Mouse (Mus musculus) lung, embryonic 15.5 days (tissue): Measurements from ENCODE around the gene Cdc42. TPM values are rescaled to one million over a fixed set of nuclear protein-coding genes. Genes with fewer than 3 reads are reported as not detected.

ENCODE experiments used
- ATAC-seq: fragments of 200-750 bp; cut with Nextera tagmentation; 2 replicates; pipeline ENCODE4 v1.8.0; 2017; ENCODE audit warnings: moderate number of reproducible peaks, borderline replicate concordance; ENCODE audit not compliant: low FRiP score, low TSS enrichment; ENCODE audit errors: extremely low read depth
- H3K27ac ChIP-seq: fragments of 300-500 bp; sonication (generic); 2 replicates; pipeline ENCODE4 v1.5.1; 2015; ENCODE audit warnings: moderate library complexity, mild to moderate bottlenecking, inconsistent platforms
- H3K27me3 ChIP-seq: fragments of 300-500 bp; sonication (generic); 2 replicates; pipeline ENCODE4 v1.6.1; 2015; ENCODE audit warnings: inconsistent platforms
- H3K36me3 ChIP-seq: fragments of 300-500 bp; sonication (generic); 2 replicates; pipeline ENCODE4 v1.6.1; 2015; ENCODE audit warnings: inconsistent platforms
- H3K4me1 ChIP-seq: fragments of 300-500 bp; sonication (generic); 2 replicates; pipeline ENCODE4 v1.6.1; 2015; ENCODE audit warnings: inconsistent platforms
- H3K4me2 ChIP-seq: fragments of 300-500 bp; sonication (generic); 2 replicates; pipeline ENCODE4 v1.6.1; 2015; ENCODE audit warnings: inconsistent platforms, mild to moderate bottlenecking, moderate library complexity
- H3K4me3 ChIP-seq: fragments of 300-500 bp; sonication (generic); 2 replicates; pipeline ENCODE4 v1.5.1; 2015; ENCODE audit warnings: mild to moderate bottlenecking, inconsistent platforms
- H3K9ac ChIP-seq: fragments of 300-500 bp; sonication (generic); 2 replicates; pipeline ENCODE4 v1.6.1; 2015; ENCODE audit warnings: inconsistent platforms
- H3K9me3 ChIP-seq: fragments of 300-500 bp; sonication (generic); 2 replicates; pipeline ENCODE4 v1.6.1; 2016; ENCODE audit warnings: inconsistent platforms
- WGBS: fragments of 180-500 bp; shearing (Covaris S2); methylation state at CpG from one replicate; pipeline ENCODE4 v1.1.7; 2015; 5-methylcytosine and 5-hydroxymethylcytosine counted together
- polyA plus RNA-seq: library from polyadenylated mRNA; unstranded; fragments of >200 nt; fragmentation: Nextera tagmentation; extraction: Ambion mirVana; gene quantifications from 2 replicates; pipeline ENCODE4 v1.2.1, GENCODE M21; 2015

Cdc42 gene
- polyA plus RNA-seq, 1 experiment from 2014 or later, result 709 TPM

GRCm38 (mm10) chr4:137289701-137290100, 67.8 kb downstream of the Cdc42 start:
- Histone ChIP-seq H3K27ac (no peak overlapping the region), H3K4me3 (no peak overlapping the region), H3K36me3 (no peaks in the 10 kb centered on the region), H3K4me1 (no peaks in the 10 kb centered on the region), H3K27me3 (peaks cover 3% of the 10 kb centered on the region; the same call in 1 of the 2 replicates), H3K9me3 (no peaks in the 10 kb centered on the region), H3K9ac (no peak overlapping the region), H3K4me2 (no peak overlapping the region)
- WGBS, result 88% methylated on average over 6 of the region's 6 CpGs
- ATAC-seq, result no peak

- H3K4me2 ChIP-seq, result no peak overlapping the region
- no peaks in the 10 kb centered on the region for H3K9me3 ChIP-seq
- no peaks in the 10 kb centered on the region for H3K36me3 ChIP-seq
- no peak overlapping the region for H3K27ac ChIP-seq
- no peak overlapping the region; the same call in 1 of the 2 replicates for H3K9ac ChIP-seq
- peaks cover 21% of the 10 kb centered on the region for H3K27me3 ChIP-seq
- no peak overlapping the region for H3K4me3 ChIP-seq
- ATAC-seq, result no peak
- H3K4me1 ChIP-seq, result peaks cover 2% of the 10 kb centered on the region
- 5% methylated on average over 4 of the region's 4 CpGs for WGBS
These were observed 69.7 kb downstream of the Cdc42 start for GRCm38 (mm10) chr4:137287818-137288217.

- H3K9me3 ChIP-seq, result no peaks in the 10 kb centered on the region
- peaks cover 8% of the 10 kb centered on the region for H3K4me1 ChIP-seq
- H3K27ac ChIP-seq, result no peak overlapping the region
- H3K27me3 ChIP-seq, result peaks cover 27% of the 10 kb centered on the region
- no peaks in the 10 kb centered on the region for H3K36me3 ChIP-seq
- WGBS, result 60% methylated on average over 13 of the region's 13 CpGs
- ATAC-seq, result no peak
- H3K4me2 ChIP-seq, result no peak overlapping the region
- no peak overlapping the region for H3K9ac ChIP-seq
- no peak overlapping the region for H3K4me3 ChIP-seq
These were observed 70.3 kb downstream of the Cdc42 start for GRCm38 (mm10) chr4:137287206-137287605.

DNA sequence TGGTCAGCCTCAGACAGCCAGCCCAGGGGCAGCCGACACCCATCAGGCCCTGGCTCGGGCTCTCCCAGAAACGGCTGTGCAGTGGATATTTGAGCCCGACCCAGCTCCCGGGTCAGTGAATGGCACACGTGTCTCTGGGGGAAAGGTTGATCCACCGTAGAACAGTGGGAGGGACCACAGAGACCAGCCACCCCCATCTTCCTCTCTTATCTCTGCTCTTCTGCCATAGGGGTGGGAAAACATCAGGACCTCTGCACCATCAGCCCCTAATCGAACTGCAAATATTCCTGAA, 70.9 kb downstream of the Cdc42 start:
- Histone ChIP-seq H3K9me3 (no peaks in the 10 kb centered on the region), H3K27ac (no peak overlapping the region), H3K4me2 (no peak overlapping the region), H3K9ac (no peak overlapping the region), H3K4me1 (peaks cover 8% of the 10 kb centered on the region), H3K4me3 (no peak overlapping the region), H3K27me3 (peaks cover 33% of the 10 kb centered on the region), H3K36me3 (no peaks in the 10 kb centered on the region)
- no peak for ATAC-seq
- 36% methylated on average over 8 of the region's 8 CpGs for WGBS

DNA sequence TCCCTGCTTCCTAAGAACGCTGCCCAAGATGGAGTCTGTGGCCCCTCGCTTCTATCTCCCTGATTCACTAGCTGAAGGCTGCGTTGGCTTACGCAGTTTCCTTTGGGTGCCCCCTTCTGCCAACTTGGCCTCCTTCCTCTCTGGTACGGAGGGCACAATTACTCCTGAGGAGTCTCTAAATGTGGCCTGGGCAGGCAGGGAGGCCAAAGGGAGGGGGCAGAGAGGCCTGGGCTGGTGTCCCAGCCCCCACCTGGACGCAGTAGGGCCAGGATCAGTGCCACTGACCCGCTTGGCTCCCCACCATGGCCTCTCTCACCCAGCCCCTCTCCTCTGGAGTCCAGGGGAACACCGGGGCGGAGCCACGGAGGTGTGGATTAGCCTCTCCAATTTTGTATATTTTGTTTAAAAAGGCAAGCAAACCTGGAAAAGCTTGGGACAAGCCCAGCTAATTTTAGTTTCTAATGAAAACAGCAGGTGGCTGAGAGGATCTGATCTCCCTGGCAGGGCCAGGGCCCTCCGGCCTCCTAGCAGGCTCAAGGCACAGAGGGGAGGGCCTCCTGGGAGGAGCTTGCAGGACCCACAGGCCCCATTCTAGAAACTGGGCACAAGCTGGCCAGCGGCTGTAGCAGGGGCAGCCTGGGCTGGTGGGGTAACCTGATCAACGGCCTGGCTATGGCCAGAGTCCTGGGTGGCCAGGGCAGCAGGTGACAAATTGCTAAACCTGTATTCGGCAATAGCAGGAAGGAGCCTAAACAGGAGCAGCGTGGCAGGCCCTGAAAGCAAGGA, 71.5 kb downstream of the Cdc42 start:
- no peak for ATAC-seq
- H3K9ac ChIP-seq, result no peak overlapping the region
- peaks cover 8% of the 10 kb centered on the region for H3K4me1 ChIP-seq
- H3K36me3 ChIP-seq, result no peaks in the 10 kb centered on the region
- no peak overlapping the region for H3K27ac ChIP-seq
- H3K4me2 ChIP-seq, result no peak overlapping the region
- H3K27me3 ChIP-seq, result peaks cover 38% of the 10 kb centered on the region
- WGBS, result 74% methylated on average over 15 of the region's 15 CpGs
- no peak overlapping the region for H3K4me3 ChIP-seq
- no peaks in the 10 kb centered on the region for H3K9me3 ChIP-seq

- Histone ChIP-seq H3K27ac (no peak overlapping the region), H3K4me1 (peaks cover 24% of the 10 kb centered on the region), H3K9me3 (no peaks in the 10 kb centered on the region), H3K27me3 (peaks cover 64% of the 10 kb centered on the region), H3K9ac (no peak overlapping the region), H3K4me2 (no peak overlapping the region), H3K36me3 (no peaks in the 10 kb centered on the region), H3K4me3 (no peak overlapping the region)
- 14% methylated on average over 4 of the region's 4 CpGs for WGBS
- ATAC-seq, result no peak
These were observed 74.2 kb downstream of the Cdc42 start for GRCm38 (mm10) chr4:137283407-137283732.

DNA sequence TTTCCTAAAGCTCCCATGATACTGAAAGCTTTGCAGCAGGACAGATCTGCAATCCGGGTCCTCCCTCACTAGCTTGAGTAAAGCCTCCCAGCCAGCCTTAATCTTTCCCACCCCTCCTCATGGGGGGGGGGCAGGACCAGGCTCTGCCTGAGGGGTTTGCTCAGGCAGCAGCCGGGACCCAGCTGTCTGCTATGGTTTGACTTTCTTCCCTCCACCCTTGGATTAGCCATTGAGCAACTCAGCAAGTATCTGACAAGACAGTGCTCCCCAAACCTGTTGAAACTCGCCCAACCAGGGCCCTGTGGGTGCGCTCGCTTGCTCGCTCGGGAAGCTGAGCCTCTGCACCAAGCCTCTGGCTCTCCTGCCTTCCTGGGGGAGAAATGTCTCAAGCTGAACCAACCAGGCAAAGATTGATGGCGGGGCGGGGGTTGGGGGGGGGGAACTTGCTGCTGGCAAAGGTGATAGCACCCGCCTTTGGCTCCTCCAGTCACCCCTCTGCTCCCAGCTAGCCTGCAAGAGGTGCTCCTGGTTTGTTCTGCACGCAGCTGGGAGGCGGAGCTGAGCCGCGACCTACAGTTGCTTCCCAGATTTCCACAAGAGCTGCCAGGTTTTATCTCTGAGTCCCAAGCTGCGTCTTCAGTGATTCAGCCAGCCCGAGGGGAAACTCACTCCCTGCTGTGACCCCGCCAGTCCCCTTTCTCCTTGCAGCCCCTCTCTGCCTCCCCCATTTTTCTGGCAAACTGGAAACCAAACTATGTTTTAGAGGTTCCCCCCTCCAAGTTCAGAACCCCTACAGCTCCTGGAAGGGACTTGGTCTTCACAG, 74.7 kb downstream of the Cdc42 start:
- 9% methylated on average over 17 of the region's 17 CpGs for WGBS
- Histone ChIP-seq H3K27ac (no peak overlapping the region), H3K4me3 (no peak overlapping the region), H3K36me3 (no peaks in the 10 kb centered on the region), H3K9ac (no peak overlapping the region), H3K4me2 (no peak overlapping the region), H3K27me3 (peaks cover 70% of the 10 kb centered on the region), H3K4me1 (peaks cover 29% of the 10 kb centered on the region), H3K9me3 (no peaks in the 10 kb centered on the region)
- ATAC-seq, result 0 out of 2 replicates have a peak, but pooled peaks have one; percentile 3

GRCm38 (mm10) chr4:137282122-137282521, 75.4 kb downstream of the Cdc42 start:
- Histone ChIP-seq H3K27me3 (peaks cover 76% of the 10 kb centered on the region), H3K36me3 (no peaks in the 10 kb centered on the region), H3K4me2 (no peak overlapping the region), H3K9ac (no peak overlapping the region), H3K4me3 (no peak overlapping the region), H3K4me1 (peaks cover 33% of the 10 kb centered on the region), H3K9me3 (no peaks in the 10 kb centered on the region), H3K27ac (no peak overlapping the region)
- WGBS, result 81% methylated on average over 5 of the region's 5 CpGs
- ATAC-seq, result no peak

GRCm38 (mm10) chr4:137281273-137281672, 76.2 kb downstream of the Cdc42 start:
- peaks cover 85% of the 10 kb centered on the region for H3K27me3 ChIP-seq
- H3K36me3 ChIP-seq, result no peaks in the 10 kb centered on the region
- no peak overlapping the region for H3K9ac ChIP-seq
- peaks cover 39% of the 10 kb centered on the region for H3K4me1 ChIP-seq
- H3K4me3 ChIP-seq, result no peak overlapping the region
- no peak overlapping the region for H3K27ac ChIP-seq
- no peak for ATAC-seq
- H3K4me2 ChIP-seq, result no peak overlapping the region
- H3K9me3 ChIP-seq, result no peaks in the 10 kb centered on the region
- WGBS, result 75% methylated on average over 3 of the region's 3 CpGs

GRCm38 (mm10) chr4:137279346-137279745, 78.2 kb downstream of the Cdc42 start:
- Histone ChIP-seq H3K9ac (no peak overlapping the region), H3K4me3 (no peak overlapping the region), H3K27me3 (peaks cover 97% of the 10 kb centered on the region), H3K36me3 (no peaks in the 10 kb centered on the region), H3K4me1 (peaks cover 43% of the 10 kb centered on the region), H3K4me2 (peak overlapping the region; percentile 93; the same call in 1 of the 2 replicates), H3K27ac (no peak overlapping the region), H3K9me3 (no peaks in the 10 kb centered on the region)
- no peak for ATAC-seq
- 25% methylated on average over 5 of the region's 5 CpGs for WGBS

DNA sequence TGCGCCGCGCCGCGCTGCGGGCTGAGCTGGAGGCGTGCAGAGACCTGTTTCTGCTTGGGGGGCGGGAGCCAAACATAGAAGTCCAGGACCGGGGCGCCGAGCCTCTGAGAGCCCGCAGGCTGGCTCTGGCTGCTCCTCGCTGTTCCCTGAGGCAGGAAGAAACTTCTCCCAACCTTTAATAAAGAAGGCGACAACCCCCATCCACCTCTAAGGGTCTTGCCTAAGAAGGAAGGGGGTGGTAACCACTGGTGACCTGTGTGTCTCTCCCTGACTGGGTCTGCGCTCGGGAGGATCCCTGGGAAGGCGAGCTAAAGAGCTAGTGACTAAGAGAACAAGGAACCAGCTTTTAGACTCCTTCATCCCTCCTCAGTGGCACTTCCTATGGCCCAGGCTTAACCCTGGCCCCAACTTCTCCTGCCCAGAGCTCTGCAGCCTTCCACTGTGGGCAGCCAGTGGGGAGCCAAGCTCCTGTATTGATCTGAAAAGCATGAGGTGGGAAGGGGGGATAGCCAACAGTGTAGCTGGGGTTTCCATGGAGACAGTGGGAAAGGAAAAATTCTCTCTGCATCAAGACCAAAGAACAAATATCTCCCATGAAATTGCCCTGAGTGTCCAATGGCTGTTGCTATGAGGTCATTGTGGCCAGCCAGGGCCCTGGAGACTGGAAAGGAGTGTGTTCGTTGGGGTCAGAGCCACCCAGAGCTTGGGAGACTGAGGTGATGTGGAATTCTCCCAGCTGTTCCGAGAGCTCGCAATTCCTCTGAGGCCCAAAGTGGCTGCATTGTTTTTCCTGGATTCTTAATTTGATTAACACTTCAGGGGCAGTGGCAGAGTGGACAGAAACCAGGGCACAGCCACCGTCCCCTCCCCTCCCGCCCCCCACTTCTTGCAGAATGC, 79.1 kb downstream of the Cdc42 start:
- Histone ChIP-seq H3K36me3 (no peaks in the 10 kb centered on the region), H3K9me3 (no peaks in the 10 kb centered on the region), H3K27ac (no peak overlapping the region), H3K4me2 (peak overlapping the region; percentile 93), H3K9ac (no peak overlapping the region), H3K4me3 (peak overlapping the region; percentile 49), H3K27me3 (peaks cover 93% of the 10 kb centered on the region), H3K4me1 (peaks cover 47% of the 10 kb centered on the region)
- 2% methylated on average over 22 of the region's 22 CpGs for WGBS
- ATAC-seq, result no peak
